Mouse (Mus musculus): ENCODE measurements around the gene Kif2c. TPM values are rescaled to one million over a fixed set of nuclear protein-coding genes. Genes with fewer than 3 reads are reported as not detected.

The Kif2c gene
- polyA plus RNA-seq, 2 experiments: 19.4 to 30.1 TPM

- no peak overlapping the region for H3K9ac ChIP-seq (replicated peaks)
- no peaks in the 10 kb centered on the region for H3K4me1 ChIP-seq (replicated peaks; ENCODE audit: control insufficient read depth in 2 of 2, insufficient read depth in 2 of 2, low read length in 1 of 2)
- TF ChIP-seq CTCF (IDR thresholded peaks at IDR 0.05; ENCODE audit: low read depth) (no peak), EP300 (IDR thresholded peaks at IDR 0.05; ENCODE audit: low read depth) (no peak)
- DNase-seq (ENCODE audit: low read depth in 3 of 3, low spot score in 3 of 3): no peak
- no peak overlapping the region for H3K4me2 ChIP-seq (ENCODE audit: low read depth)
- ATAC-seq (ENCODE audit: insufficient read depth): no peak
- H3K4me3 ChIP-seq (ENCODE audit: insufficient read depth in 1 of 2, low read depth in 2 of 2, low read length in 2 of 2): no peak overlapping the region
- 51% methylated on average over 8 of the region's 8 CpGs for WGBS (ENCODE audit: insufficient replicate concordance)
- no peaks in the 10 kb centered on the region for H3K36me3 ChIP-seq (replicated peaks; ENCODE audit: control insufficient read depth, insufficient read depth, low read depth)
- H3K9me3 ChIP-seq (ENCODE audit: control insufficient read depth, low read length): no peaks in the 10 kb centered on the region
- H3K27me3 ChIP-seq (ENCODE audit: control insufficient read depth, insufficient read depth, low read length): no peaks in the 10 kb centered on the region
- no peak overlapping the region for H3K27ac ChIP-seq
Observed at GRCm38 (mm10) chr4:117224122-117224521, 41.7 kb upstream of the Kif2c start.

GRCm38 (mm10) chr4:117223001-117223400 is 40.6 kb upstream of the Kif2c start:
- ATAC-seq (ENCODE audit: insufficient read depth): no peak
- WGBS (ENCODE audit: insufficient replicate concordance): 30% methylated on average over 5 of the region's 5 CpGs
- Histone ChIP-seq H3K27me3 (ENCODE audit: control insufficient read depth, insufficient read depth, low read length) (no peaks in the 10 kb centered on the region), H3K4me2 (ENCODE audit: low read depth) (no peak overlapping the region), H3K9ac (replicated peaks) (no peak overlapping the region), H3K27ac (no peak overlapping the region), H3K36me3 (replicated peaks; ENCODE audit: control insufficient read depth, insufficient read depth, low read depth) (no peaks in the 10 kb centered on the region), H3K4me3 (ENCODE audit: insufficient read depth in 1 of 2, low read depth in 2 of 2, low read length in 2 of 2) (no peak overlapping the region), H3K9me3 (ENCODE audit: control insufficient read depth, low read length) (no peaks in the 10 kb centered on the region), H3K4me1 (replicated peaks; ENCODE audit: control insufficient read depth in 2 of 2, insufficient read depth in 2 of 2, low read length in 1 of 2) (peaks cover 0 to 4% of the 10 kb centered on the region in 2 experiments; a peak in 1 of 4 replicates)
- TF ChIP-seq EP300 (IDR thresholded peaks at IDR 0.05; ENCODE audit: low read depth) (no peak), CTCF (IDR thresholded peaks at IDR 0.05; ENCODE audit: low read depth) (no peak)
- no peak for DNase-seq (ENCODE audit: low read depth in 3 of 3, low spot score in 3 of 3)

GRCm38 (mm10) chr4:117221836-117222235 is 39.4 kb upstream of the Kif2c start:
- WGBS (ENCODE audit: insufficient replicate concordance): 75% methylated on average over 9 of the region's 9 CpGs
- Histone ChIP-seq H3K27me3 (ENCODE audit: control insufficient read depth, insufficient read depth, low read length) (no peaks in the 10 kb centered on the region), H3K27ac (no peak overlapping the region), H3K4me2 (ENCODE audit: low read depth) (no peak overlapping the region), H3K9ac (replicated peaks) (no peak overlapping the region), H3K36me3 (replicated peaks; ENCODE audit: control insufficient read depth, insufficient read depth, low read depth) (no peaks in the 10 kb centered on the region), H3K9me3 (ENCODE audit: control insufficient read depth, low read length) (no peaks in the 10 kb centered on the region), H3K4me1 (replicated peaks; ENCODE audit: control insufficient read depth in 2 of 2, insufficient read depth in 2 of 2, low read length in 1 of 2) (peaks cover 0 to 4% of the 10 kb centered on the region in 2 experiments; a peak in 1 of 4 replicates), H3K4me3 (ENCODE audit: insufficient read depth in 1 of 2, low read depth in 2 of 2, low read length in 2 of 2) (no peak overlapping the region)
- TF ChIP-seq EP300 (IDR thresholded peaks at IDR 0.05; ENCODE audit: low read depth) (no peak), CTCF (IDR thresholded peaks at IDR 0.05; ENCODE audit: low read depth) (no peak)
- no peak for DNase-seq (ENCODE audit: low read depth in 3 of 3, low spot score in 3 of 3)
- no peak for ATAC-seq (ENCODE audit: insufficient read depth)

- TF ChIP-seq CTCF (IDR thresholded peaks at IDR 0.05; ENCODE audit: low read depth): no peak
- TF ChIP-seq EP300 (IDR thresholded peaks at IDR 0.05; ENCODE audit: low read depth): no peak
- no peak overlapping the region for H3K27ac ChIP-seq
- no peak overlapping the region for H3K4me3 ChIP-seq (ENCODE audit: insufficient read depth in 1 of 2, low read depth in 2 of 2, low read length in 2 of 2)
- H3K9me3 ChIP-seq (ENCODE audit: control insufficient read depth, low read length): no peaks in the 10 kb centered on the region
- no peak for DNase-seq (ENCODE audit: low read depth in 3 of 3, low spot score in 3 of 3)
- no peak for ATAC-seq (ENCODE audit: insufficient read depth)
- no peak overlapping the region for H3K9ac ChIP-seq (replicated peaks)
- H3K36me3 ChIP-seq (replicated peaks; ENCODE audit: control insufficient read depth, insufficient read depth, low read depth): no peaks in the 10 kb centered on the region
- H3K27me3 ChIP-seq (ENCODE audit: control insufficient read depth, insufficient read depth, low read length): no peaks in the 10 kb centered on the region
- no peak overlapping the region for H3K4me2 ChIP-seq (ENCODE audit: low read depth)
- H3K4me1 ChIP-seq (replicated peaks; ENCODE audit: control insufficient read depth in 2 of 2, insufficient read depth in 2 of 2, low read length in 1 of 2): peaks cover 0 to 4% of the 10 kb centered on the region in 2 experiments; a peak in 1 of 4 replicates
- WGBS (ENCODE audit: insufficient replicate concordance): 50% methylated on average over 9 of the region's 9 CpGs
Observed at GRCm38 (mm10) chr4:117220741-117221515, 38.5 kb upstream of the Kif2c start.

- Histone ChIP-seq H3K27ac (no peak overlapping the region), H3K4me1 (replicated peaks; ENCODE audit: control insufficient read depth in 2 of 2, insufficient read depth in 2 of 2, low read length in 1 of 2) (peaks cover 0 to 4% of the 10 kb centered on the region in 2 experiments; a peak in 1 of 4 replicates), H3K4me3 (ENCODE audit: insufficient read depth in 1 of 2, low read depth in 2 of 2, low read length in 2 of 2) (no peak overlapping the region), H3K9ac (replicated peaks) (no peak overlapping the region), H3K36me3 (replicated peaks; ENCODE audit: control insufficient read depth, insufficient read depth, low read depth) (no peaks in the 10 kb centered on the region), H3K9me3 (ENCODE audit: control insufficient read depth, low read length) (no peaks in the 10 kb centered on the region), H3K27me3 (ENCODE audit: control insufficient read depth, insufficient read depth, low read length) (no peaks in the 10 kb centered on the region), H3K4me2 (ENCODE audit: low read depth) (no peak overlapping the region)
- DNase-seq (ENCODE audit: low read depth in 3 of 3, low spot score in 3 of 3) (peak in 2 of 3 experiments; percentile 36), ATAC-seq (ENCODE audit: insufficient read depth) (no peak)
- WGBS (ENCODE audit: insufficient replicate concordance): 17% methylated on average over 10 of the region's 10 CpGs
- TF ChIP-seq CTCF (IDR thresholded peaks at IDR 0.05; ENCODE audit: low read depth): peak; percentile 93
- no peak for TF ChIP-seq EP300 (IDR thresholded peaks at IDR 0.05; ENCODE audit: low read depth)
Observed at GRCm38 (mm10) chr4:117218517-117219219, 36.2 kb upstream of the Kif2c start.
